Mouse (Mus musculus): Measurements from ENCODE around the gene Tbata.

Gene Tbata

DNA sequence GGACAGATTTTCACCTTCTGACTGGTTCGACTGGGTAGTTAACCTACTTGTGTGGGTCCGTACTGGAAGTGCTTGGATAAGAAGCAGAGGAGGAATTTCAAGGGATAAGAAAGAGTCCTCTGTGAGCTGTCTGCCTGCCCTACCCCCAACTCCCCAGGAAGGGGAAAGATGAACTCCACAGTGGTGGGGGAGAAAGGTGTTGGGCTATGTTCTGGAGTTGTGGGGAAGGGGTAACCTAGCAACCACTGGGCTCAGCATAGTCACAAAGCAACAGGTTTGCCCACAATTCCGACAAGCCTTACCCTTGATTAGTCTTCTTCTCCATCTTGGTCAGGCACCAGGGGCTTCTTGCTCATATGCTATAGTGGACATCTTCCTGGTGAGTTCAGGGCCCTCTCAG is at the start of gene Tbata:
TSS of gene Tbata (plus strand) at position 301 of the 400 bp plus-strand sequence.
- in situ Hi-C loops (cut with MboI, MseI), result loop anchor here (10.0 kb wide), 1 partner anchor 1103 kb away; no protein-coding TSS in a partner anchor

DNA sequence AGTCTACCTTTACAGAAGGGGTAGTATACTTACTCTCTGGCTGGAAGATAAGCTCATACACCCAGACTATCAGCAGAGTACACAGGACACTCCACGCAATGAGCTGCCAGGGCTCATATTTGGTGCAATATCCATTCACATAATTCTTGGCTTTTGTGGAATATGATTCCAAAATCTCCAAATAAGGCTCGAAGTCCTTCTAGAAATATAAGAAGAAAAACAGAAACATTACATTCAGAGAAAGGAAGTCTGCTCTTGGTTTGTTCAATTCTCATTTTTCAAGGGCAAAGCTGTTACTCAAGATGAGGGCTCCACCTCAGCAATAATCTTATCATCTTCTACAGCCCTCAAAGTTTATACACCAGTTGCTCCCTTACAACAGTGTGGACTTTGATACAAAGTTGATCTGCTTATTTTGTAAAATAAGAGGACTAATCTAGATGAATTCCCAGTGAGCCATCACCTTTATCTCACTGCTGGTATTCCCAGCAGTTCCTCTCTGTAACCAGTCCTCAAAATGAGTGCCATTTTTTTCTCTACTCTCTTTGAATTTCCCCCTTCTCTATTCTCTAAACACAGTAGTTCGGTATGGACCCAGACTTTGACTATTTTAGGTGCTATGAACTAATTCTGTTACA is 48.4 kb upstream of the Tbata start:
- in situ Hi-C loops (cut with MboI, MseI), result no loop called here

- in situ Hi-C loops (cut with MboI, MseI), result no loop called here
These were observed 47.3 kb upstream of the Tbata start for GRCm38 (mm10) chr10:61124462-61124861.

DNA sequence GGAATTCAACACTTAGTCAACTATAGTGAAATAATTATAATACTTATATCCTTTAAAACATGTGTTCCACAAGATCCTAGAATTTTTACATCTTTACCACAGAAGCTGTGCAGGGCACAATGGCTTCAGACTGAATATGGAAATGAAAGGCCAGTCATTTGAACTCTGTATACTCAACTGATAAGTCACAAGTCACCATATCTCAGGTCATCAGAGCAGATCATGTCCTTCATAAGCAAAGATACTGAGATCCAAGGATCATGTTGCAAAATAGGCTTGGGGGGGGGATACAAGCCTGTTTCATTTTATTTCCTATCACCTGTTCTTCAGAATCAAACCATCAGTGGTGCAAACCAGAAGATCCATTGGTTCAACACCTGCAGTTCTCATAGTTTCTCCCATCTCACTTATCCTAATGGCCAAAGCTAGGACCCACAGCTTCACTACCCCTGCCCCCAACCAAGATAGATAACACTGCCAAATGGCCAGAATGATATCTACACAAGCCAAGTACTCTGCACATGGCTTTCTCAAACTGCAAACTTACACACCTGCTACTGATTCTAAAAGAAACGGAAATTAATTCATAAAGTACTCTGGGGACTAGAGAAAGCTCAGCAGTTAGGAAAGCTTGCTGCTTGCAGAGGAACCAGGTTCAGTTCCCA is 42.9 kb upstream of the Tbata start:
- in situ Hi-C loops (cut with MboI, MseI), result no loop called here

DNA sequence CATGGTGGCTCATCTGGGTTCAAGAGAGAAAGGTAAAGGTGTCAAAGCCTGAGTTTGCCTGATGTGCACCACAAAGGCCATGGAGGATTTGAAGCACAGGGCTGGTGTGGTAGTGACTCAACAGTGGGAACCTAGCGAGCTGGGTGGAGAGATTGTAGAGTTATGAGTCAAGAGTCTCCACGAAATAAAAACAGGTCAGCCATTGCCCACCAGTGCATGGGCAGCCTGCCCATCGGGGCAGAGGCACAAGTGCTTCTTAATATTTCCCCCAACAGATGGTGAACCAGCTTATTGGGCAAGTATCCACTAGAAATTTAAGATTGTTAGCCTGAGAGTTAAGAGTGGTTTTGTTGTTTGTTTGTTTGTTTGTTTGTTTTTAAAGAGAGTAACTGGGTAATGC is 40.8 kb upstream of the Tbata start:
- in situ Hi-C loops (cut with MboI, MseI), result no loop called here

DNA sequence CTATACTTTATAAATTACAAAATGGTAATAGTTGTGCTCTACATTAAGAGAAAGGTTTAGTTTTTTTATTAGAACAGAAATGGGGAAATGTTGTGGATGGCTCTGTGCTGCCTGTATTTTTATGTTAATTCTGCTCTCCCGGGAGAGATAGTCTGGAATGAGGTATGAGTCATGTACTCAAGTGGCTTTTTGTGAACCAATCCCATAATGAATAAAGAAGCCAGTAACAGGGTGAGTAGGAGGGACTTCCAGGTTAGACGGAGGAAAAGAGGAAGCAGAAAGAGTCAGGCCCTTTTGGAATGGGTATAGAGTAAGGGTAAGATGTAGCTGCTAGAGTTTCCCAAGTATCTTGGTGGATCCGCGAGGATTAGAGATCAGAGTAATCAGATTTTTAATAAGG is 37.7 kb upstream of the Tbata start:
- in situ Hi-C loops (cut with MboI, MseI), result no loop called here

DNA sequence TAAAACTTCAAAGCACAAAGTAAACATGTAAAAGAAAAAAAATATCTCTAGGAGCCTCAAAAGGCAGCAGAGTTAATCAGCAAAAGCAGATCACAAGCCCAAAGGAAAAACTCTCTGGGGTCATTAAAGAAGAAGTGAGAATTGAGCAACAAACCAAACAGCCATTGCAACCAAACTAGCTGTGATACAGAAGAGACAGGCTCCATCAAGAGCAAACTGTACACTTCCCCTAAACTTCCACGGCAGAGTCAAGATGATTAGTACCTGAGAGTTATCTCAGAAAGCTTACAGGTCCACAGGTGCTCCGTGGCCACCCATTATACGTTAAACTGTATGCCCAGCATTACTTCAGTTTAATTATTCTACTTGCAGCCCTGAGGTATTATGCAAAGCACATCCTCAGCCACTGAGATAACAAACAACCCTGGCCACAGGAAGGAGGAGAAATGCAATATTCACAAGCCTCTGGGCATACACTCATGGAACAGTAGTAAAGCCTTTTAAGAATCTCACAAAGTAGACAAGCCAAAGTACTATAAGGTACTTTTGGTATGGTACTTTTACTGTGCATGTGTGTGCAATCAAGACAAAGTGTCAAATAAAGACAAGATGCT is 36.4 kb upstream of the Tbata start:
- in situ Hi-C loops (cut with MboI, MseI), result no loop called here

- in situ Hi-C loops (cut with MboI, MseI), result no loop called here
These were observed 34.2 kb upstream of the Tbata start for GRCm38 (mm10) chr10:61137567-61137966.

DNA sequence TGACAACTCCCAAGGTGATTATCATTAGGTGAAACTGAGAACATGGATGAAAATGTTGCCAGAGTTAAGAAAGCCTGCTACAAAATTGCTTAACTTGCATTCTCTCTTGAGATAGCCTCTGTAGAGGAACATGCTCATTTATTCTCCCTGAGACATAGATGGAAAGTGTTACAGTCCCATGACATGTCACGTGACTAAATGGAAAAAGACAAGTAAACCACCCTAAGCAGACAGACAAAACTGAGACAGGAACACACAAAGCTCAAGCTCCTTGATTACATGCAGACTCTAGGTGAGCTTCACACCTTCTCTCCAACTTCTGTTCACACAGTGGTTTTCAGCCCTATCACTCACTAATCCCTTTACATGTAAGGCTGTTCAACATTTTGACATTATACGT is 28.4 kb upstream of the Tbata start:
- in situ Hi-C loops (cut with MboI, MseI), result no loop called here

DNA sequence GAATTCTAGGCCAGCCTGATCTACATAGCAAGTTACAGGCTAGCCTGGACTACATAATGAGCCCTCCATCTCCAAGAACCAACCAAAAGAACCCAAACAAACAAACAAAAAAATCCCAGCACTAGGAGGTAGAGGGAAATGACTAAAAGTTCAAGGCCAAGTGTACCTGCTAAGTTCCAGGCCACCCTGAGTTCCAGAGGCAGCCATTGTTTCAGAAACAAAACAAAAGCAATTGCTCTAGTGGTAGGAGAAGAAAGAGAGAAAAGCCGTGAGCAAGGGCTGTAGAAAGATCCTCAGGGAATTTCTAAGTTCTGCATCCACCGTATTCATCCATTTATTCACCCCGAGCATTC is 26.0 kb upstream of the Tbata start:
- in situ Hi-C loops (cut with MboI, MseI), result no loop called here

DNA sequence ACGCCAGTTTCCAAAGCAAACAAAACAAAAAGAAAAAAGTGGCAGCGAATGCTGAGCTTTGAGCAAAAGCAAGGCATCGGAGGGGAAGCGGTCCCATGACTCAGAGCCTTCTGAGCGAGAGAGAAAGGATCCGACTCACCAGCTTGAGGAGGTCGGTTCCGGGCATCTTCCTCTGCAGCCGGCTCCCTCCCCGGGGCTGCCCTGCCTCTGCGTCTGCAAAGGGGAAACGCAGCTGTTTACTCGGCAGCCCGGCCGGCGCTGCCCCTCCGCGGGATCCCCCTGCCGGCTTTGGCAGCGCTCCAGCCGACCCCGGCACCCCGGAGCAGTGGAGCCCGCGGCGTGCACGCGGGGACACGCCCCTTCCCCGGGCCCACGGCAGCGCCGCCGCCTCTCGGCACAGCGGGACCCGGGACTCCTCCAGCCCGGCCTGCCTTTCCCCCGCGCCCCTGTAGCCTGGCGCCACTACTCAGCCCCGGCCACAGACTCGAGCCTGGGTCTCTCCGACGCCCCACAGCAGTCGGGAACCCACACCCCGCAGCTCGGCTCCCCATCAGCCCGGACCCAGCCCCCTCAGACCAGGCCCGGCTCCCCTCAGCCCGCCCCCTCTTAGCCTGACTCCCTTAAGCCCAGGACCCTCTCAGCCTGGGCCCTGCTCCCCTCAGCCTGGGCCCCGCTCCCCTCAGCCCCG is 25.5 kb upstream of the Tbata start:
- in situ Hi-C loops (cut with MboI, MseI), result no loop called here

DNA sequence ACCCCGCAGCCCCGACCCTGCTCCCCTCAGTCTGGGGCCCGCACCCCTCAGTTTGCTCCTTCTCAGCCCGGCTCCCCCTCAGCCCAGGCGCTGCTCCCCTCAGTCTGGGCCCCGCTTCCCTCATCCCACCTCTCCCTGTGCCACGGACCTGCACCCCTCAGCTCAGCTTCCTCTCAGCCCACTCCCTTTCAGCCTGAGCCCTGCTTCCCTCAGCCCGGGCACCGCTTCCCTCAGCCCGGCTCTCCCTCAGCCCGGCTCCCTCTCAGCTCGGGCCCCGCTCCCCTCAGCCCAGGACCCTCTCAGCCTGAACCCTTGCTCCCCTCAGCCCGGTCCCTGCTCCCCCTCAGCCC is 25.0 kb upstream of the Tbata start:
- in situ Hi-C loops (cut with MboI, MseI), result no loop called here

DNA sequence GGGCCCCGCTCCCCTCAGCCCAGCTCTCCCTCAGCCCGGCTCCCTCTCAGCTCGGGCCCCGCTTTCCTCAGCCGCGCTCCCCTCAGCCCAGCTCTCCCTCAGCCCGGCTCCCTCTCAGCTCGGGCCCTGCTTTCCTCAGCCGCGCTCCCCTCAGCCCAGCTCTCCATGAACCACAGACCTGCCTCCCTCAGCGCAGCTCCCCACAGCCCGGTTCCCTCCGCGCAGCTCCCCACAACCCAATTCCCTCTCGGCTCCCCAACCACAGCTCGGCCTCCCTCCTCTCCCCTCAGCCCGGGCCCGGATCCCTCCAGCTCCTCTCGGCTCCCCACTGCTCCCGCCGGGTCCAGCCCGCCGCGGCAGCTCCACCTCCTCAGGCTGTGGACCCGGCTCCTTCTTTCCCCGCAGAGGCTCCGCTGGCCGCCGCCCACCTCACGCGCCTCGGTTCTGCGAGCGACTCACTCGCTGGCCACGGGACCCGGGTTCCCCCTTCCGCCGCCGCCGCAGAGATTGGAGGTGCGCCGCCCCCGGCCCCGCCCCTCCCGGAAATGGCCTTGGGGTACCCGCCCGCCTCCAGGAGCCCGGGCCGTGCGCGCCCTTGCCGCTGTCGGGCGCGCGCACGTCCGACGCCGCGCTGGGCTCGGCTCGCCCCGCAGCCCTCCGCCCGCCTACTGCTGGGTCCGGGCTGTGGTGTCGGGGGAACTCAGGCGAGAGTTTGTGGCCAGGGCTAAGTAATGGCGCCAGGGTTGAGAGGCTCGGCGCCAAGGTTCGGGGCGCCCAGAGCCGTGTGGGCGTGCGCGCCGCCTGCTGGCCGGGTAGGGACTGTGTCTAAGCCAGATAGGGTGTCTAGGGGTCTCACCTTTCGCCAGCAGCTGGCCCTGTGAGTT is 24.4 kb upstream of the Tbata start, which contains the start of gene Sgpl1:
TSS of gene Sgpl1 (minus strand) at position 547 of the 884 bp plus-strand sequence.
- in situ Hi-C loops (cut with MboI, MseI), result no loop called here

DNA sequence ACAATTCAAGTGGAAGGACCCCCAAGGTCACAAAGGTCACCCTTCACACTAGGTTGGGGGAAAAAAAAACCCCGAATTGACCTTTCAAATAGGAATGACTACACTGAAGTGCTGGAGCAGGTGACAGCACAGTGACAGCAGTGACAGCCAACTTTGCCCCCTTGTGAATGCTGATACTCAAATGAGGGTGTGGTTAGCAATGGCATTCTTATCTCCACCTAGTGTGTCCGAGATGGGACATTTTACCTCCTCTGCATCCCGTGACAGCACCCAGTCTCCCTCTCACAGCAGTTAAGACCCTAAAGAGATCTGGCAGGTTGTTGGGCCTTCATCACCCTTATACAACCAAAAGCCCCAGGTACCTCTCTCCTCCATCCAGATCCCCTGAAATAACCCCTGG is 22.3 kb upstream of the Tbata start:
- in situ Hi-C loops (cut with MboI, MseI), result no loop called here

DNA sequence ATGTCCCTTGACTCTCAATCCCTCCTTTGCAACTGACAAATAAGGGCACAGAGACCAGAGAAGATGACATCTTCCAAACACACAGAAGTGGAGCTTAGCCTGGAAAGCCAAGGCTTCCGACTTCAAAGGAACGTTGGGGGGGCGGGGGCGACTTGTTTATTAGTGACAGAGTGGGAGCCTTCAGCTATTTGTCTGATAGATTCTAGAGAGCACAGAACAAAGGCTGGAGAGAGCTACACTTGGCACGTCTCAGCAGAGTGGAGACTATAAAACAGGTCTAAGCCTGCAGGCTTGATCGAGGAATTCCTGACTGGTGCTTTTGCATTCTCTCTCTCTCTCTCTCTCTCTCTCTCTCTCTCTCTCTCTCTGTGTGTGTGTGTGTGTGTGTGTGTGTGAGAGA is 21.1 kb upstream of the Tbata start:
- in situ Hi-C loops (cut with MboI, MseI), result no loop called here

DNA sequence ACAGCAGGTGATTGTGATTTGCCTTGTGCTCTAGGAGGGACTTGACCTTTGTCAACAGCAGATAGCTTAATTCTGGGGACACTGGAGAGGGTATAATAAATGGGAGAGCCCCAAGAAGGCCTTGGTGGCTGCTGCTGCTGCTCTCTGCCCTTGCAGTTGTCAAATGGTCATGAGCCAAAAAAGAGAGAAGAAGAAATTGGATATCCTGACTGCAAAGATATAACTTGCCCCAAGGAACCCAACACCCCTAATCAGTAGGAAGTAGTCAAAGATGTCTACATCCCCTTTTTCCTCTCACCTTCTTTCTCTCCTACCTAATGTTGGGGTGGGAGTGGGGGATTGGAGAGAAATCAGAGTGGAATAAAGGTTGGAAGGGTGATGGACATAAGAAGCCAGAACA is 19.6 kb upstream of the Tbata start:
- in situ Hi-C loops (cut with MboI, MseI), result no loop called here

- in situ Hi-C loops (cut with MboI, MseI), result no loop called here
These were observed 16.1 kb upstream of the Tbata start for GRCm38 (mm10) chr10:61155611-61156010.

DNA sequence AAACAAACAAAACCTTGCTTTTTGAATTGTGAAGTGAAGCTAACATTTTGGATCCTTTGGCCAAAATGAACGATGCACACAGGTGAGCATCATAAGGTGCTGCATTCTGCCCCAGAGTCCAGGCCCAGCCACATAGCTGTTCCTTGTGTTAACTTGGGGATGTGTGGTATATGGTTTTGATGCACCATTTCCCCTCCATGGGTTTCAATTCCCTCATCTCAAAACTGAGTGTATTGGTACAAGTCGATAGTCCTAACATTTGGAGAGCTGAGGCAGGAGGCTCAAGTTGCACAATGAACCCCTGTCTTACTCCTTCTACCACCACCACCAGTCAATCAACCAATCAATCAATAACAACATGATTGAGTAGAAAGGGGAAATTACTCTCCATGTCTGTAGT is 15.3 kb upstream of the Tbata start:
- in situ Hi-C loops (cut with MboI, MseI), result no loop called here

DNA sequence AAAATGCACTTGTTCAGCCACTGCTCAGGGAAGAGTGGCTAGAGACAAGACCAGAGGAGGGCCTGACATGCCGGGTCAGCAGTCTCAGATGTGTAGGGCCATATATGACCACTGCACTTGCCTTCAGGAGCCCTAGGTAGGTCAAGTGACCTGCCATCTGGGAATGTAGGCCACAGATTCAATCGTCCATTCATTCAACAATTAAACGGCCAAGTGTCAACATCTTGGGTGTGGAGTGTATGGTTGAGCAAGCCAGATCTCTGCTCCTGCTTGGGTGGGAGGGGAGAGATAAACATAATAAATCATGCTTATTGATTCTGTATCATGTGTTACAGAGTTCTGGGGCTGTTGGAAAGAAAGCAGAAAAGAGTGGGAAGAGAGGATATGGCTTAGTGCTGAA is 13.2 kb upstream of the Tbata start:
- in situ Hi-C loops (cut with MboI, MseI), result no loop called here

- in situ Hi-C loops (cut with MboI, MseI), result no loop called here
These were observed 11.7 kb upstream of the Tbata start for GRCm38 (mm10) chr10:61160089-61160488.

DNA sequence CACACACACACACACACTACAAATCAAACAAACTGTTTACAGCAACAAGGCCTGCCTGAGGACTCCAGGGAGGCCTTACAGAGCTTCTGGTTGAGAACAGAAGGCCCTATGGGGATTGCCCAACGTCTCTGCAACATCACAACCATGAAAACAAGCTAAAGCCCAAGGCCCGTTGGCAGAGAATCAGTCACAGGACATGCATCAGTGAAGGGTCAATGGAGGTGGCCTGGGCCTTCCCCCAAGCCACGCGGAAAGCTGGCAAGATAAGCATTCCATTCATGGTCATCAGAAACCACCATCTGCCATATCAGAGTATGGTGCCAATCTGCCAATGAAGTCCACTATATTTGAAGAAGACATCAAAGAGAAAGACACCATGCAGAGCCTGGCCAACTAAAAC is 11.1 kb upstream of the Tbata start:
- in situ Hi-C loops (cut with MboI, MseI), result no loop called here

DNA sequence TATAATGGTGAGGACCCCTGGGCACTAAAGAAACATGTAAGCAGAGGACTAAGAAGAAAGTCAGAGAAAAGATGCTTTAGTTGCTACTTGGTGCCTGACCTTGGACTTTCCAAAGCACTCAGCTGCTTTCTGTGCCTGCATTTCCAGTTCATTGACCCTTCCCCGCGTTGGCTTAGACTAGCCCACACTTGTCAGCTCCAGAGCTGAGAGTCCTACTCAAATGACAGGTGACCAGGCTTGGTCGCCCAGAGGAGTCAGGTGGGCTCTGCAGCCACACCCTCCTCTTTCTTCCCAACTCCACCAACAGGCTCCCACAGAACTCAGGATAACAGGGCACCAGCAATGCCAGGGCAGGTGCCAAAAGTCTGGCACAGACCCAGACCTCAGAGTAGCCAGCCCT is 9.4 kb upstream of the Tbata start:
- in situ Hi-C loops (cut with MboI, MseI), result no loop called here

Measured in regulatory T cell (primary cell).